Mouse (Mus musculus) layer of hippocampus, adult 2 months (tissue): Measurements from ENCODE around the gene Pde4d. TPM values are rescaled to one million over a fixed set of nuclear protein-coding genes. Genes with fewer than 3 reads are reported as not detected.
A peak's percentile ranks its signal among the peaks of the same experiment; 100 is the strongest.

Experiments
- DNase-seq, 2 experiments: peaks; one replicate each; pipeline ENCODE4 v3.0.0; 2022; ENCODE audit warnings: low spot score in 2 of 2
- H3K27ac ChIP-seq: fragments of 200-600 bp; 2 replicates; pipeline ENCODE4 v1.8.1; 2022
- H3K4me3 ChIP-seq: fragments of 200-600 bp; 2 replicates; pipeline ENCODE4 v1.8.1; 2022; ENCODE audit warnings: mild to moderate bottlenecking
- CTCF ChIP-seq: fragments of 200-600 bp; conservative IDR thresholded peaks from 2 replicates; pipeline ENCODE4 v1.8.1; 2022; ENCODE audit warnings: antibody characterized with exemption, mild to moderate bottlenecking, moderate library complexity
- total RNA-seq, 2 experiments: library from RNA; stranded (reverse); gene quantifications; 2 replicates each; pipeline ENCODE4 v1.2.3; 2021

Pde4d gene
- total RNA-seq, 2 experiments from 2014 or later = 72.2 to 73.8 TPM

DNA sequence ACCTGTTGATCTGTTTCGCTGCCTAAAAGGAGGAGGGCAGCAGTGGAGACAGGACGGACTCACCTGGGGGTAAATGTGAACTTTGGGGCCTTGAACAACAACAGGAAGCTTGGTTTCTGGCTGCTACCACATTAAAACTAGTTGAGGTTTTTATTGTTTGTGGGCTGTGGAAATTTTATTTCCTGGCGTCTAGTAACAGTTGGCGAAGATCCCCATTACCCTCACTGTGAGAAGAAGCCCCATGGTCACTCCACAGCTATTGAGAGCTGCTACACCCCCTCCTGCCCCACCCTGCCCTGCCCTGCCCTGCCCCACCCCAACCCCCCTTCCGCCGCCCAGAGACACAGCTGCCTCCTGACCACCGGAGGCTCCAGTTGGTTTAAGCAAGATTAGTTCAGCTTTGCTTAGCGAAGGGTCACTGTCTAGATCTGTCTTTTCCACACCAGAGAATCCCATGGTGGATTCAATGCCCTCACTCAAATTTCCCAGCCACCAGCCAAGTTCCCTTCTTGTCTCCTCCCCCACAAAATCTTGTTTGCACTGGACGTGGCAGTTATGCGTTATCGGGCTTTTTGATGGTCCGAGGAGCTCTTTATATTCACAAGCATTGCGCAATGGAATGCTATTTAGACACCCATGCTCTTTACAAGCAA is 780.7 kb downstream of the Pde4d start:
- no peak for DNase-seq
- TF ChIP-seq CTCF = no peak
- Histone ChIP-seq H3K4me3 (no peak overlapping the region), H3K27ac (no peak overlapping the region)

DNA sequence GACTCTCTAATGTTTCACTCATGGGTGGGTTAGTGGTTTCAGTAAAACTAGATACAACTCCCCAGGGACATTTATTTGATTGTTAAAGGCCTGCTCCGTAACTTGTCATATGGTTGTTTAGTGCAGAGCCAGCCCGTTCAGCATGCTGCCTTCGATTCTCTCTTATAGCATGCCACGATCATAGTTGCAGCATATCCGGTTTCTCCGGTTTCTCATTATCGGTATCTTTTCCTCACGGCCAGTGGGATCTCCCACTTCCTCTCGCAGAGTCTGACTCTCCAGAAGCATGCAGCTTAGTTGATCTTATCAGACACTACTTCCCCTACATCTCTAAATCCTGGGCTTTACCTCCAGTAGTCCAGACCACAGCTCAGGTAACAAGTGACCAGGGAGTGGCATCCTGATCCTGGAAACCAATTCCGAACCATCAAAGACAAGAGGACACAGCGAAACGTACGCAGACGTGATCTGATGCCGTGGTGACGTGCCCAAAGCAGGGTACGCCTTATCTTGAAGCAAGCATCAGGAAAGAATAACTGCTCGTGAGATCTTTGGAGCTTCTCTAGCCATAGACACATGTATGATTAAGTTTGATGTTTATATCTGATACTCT is 782.2 kb downstream of the Pde4d start:
- no peak for DNase-seq
- no peak overlapping the region for H3K4me3 ChIP-seq
- no peak for TF ChIP-seq CTCF
- no peak overlapping the region for H3K27ac ChIP-seq

DNA sequence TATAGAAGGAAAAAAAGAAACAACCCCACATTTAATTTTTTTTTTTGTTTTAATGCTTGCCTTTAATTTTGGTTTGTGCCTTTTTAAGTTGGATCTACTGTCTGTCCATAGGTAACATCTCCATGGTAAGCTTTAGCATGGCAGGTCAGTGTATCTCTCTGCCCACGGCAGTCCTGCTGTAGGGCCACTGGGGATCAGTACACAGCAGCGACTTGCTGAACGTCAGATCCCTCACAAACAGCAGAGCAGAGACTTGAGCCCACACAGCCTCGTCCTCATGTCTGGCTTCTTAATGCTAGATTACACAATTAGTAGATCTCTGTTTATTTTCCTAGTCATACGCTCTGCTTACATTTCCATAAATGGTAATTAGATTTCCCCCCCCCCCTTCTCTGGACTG is 782.8 kb downstream of the Pde4d start:
- TF ChIP-seq CTCF = no peak

DNA sequence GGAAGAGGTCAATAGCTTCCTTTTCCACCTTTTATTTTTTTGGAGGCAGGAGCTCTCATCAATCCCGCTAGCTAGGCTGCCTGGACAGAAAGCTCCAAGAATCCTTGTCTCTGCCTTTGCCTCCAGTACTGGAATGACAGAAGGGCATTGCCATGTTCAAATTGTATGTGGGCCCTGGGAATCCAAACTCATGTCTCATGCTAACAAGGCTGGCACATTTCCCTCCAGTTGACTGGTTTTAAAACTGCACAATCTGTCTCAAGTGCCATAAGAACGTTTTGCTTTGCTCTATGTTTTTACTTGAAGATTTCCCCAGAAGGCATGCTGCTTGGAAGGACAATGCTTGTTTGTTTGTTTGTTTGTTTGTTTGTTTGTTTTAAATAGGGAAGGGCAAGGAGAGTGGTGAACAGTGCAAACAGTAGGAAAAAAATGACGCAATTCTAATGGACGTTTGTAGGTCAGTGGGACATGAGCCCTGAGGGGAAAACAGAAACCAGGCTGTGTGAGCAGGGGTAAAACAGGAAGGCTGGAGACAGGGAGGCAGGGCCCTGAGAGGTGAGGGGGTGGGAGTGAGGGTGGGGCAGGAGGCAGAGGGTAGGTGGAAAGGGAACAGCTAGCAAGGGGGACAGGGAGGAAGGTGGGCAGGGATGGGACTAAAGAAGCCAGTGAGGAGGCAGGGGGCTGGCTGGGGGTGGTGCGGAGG is 784.3 kb downstream of the Pde4d start:
- no peak for DNase-seq
- TF ChIP-seq CTCF = no peak
- no peak overlapping the region for H3K27ac ChIP-seq

More for the DNA sequence above, 782.8 kb downstream of the Pde4d start:
- Histone ChIP-seq H3K27ac (no peak overlapping the region), H3K4me3 (no peak overlapping the region)
- no peak for DNase-seq

DNA sequence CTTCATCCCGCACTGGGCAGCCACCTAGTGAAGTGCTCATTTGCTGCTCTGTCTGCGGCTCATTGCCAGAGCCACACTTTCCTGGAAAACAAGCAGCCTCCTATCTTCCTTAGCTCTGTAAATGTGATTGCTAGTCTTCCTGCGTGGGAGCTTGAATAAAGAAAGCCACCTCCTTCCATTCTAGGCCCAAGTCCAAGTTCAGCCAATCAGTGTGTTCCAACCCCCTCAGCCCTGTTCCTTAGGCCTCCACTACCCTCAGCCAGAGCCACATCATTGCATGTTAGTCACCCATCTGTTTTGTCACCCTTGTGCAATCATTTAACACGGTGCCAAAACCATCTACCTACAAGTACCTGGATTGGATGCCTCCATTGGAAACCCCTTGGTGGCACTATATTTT is 786.3 kb downstream of the Pde4d start:
- no peak for TF ChIP-seq CTCF
- Histone ChIP-seq H3K27ac (no peak overlapping the region), H3K4me3 (no peak overlapping the region)
- DNase-seq = no peak

More for the DNA sequence above, 784.3 kb downstream of the Pde4d start:
- H3K4me3 ChIP-seq = no peak overlapping the region

DNA sequence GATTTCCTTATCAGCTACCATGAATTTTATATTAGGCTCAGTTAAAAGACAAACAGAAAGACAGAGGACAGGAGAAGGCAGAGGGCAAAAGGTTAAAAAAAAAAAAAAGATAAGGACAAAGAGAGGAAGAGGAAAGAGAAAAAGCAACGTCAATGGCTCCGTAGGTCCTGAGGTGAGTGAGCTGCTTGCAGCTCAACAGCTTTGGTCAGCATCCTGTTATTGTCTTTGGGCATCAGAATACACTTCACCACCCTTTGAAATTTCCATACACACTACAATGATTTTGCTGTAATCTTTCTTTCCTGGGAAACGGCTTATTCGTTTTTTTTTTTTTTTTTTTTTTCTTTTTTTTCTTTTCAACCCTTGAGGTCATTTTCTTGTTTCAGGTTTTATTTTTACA is 788.9 kb downstream of the Pde4d start:
- no peak for TF ChIP-seq CTCF

DNA sequence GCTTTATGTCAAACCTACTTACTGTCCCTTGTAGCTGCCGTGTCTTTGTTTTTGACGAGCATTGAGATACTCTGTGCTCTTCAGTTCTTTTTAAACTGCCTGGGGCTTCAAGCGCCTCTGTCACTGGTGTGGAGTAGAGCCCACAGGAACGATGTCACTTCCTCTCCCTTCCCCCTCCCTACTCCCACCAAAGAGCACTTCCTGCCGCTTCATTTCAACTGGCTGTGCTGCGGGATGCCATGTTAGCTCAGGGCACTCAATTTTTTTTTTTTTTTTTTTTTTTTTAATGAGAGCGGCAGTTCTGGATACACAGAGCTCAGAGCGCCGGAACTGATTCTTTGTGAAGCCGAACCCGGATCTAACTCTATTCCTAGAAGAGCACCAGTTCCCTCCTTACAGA is 789.5 kb downstream of the Pde4d start:
- Histone ChIP-seq H3K27ac (peak overlapping the region; percentile 20; the same call in 1 of the 2 replicates), H3K4me3 (peak overlapping the region; percentile 27; the same call in 1 of the 2 replicates)
- no peak for TF ChIP-seq CTCF
- peak; percentile 27 to 40 for DNase-seq

More for the DNA sequence above, 788.9 kb downstream of the Pde4d start:
- no peak for DNase-seq
- Histone ChIP-seq H3K27ac (no peak overlapping the region), H3K4me3 (no peak overlapping the region)

DNA sequence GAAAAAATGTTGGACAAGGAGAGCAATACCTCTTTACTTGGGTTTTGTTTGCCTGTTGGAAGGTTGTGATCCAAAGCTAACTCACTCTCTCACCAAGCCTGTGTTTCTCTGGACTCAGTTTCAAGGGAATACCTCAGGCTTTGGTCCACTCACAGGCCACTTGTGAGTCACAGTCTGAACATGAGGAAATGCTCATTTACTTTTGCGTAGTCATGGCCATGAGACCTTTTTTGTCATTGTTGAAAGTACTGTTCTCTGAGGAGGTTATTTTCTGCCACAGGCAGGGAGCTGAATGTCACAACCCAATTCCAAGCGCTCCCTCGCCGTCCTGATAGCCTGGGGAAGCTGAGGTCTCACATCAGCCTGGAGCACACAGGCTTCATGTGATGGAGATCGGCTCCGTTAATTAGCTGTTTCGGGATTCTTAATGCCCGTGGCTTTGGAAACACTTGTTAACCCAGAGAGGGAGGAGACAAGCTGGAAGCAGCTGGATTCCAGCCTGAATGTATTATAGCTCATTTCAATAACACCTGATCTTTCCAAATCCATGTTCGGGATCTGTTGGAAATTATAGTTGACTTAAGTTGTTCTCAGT is 792.8 kb downstream of the Pde4d start:
- H3K4me3 ChIP-seq = no peak overlapping the region
- H3K27ac ChIP-seq = no peak overlapping the region
- no peak for TF ChIP-seq CTCF
- no peak for DNase-seq

DNA sequence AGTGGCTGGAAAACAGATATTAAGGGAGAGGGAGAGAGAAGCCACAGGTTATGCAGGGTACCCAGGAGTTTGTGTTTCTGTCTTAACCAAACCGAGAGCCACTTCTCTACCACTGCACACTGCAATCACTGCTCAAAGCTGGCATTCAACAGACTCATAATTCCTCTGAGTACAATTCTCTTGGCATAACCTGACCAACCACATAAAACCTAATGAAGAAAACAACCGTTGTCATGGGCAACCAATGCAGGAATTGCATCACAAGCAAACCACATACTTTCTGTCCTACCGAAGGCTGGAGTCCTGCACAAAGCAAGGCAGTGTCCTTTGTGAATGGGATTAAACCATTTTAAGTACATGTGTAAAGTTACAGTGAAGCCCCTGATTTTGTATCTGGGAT is 793.4 kb downstream of the Pde4d start:
- DNase-seq = no peak
- no peak overlapping the region for H3K4me3 ChIP-seq
- TF ChIP-seq CTCF = no peak
- H3K27ac ChIP-seq = no peak overlapping the region

DNA sequence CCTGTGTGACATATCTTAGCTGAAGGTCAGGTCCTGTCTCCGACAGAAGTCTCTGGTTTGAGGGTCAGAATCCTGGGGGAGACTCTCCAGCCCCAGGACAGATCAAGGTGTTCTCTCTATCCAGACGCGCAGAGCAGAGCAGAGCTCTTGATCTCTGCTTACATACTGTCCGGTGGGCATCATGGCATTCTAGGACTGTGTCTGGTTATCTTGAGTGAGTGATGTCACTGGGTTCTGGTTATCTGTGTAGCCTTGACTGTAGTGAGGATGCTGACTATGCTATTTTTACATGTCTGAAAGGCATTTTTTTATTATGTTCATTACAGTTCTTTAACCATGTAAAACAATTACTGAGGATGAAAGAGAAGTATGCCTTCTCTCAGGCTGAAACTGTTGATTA is 797.3 kb downstream of the Pde4d start:
- no peak overlapping the region for H3K4me3 ChIP-seq
- no peak for TF ChIP-seq CTCF
- H3K27ac ChIP-seq = no peak overlapping the region
- DNase-seq = no peak

DNA sequence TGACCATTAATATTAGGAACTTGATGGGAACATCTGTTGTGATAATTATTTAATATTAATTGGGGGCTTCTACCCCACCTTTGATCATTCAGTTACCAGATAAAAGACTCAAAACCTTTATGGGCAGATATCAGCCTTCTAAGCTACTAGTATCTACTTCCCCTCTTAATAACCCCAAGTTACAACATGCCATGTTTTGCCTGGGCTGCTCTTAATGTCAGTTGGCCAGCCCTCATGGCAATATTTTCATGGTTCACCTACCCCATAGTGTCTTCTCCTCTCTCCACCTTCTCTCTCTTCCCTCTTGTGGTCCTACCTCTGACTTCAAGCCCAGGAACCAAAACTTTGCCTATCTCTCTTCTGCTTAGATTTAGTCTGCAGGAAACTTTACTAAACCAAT is 799.6 kb downstream of the Pde4d start:
- Histone ChIP-seq H3K4me3 (no peak overlapping the region), H3K27ac (no peak overlapping the region)
- TF ChIP-seq CTCF = no peak
- DNase-seq = no peak

DNA sequence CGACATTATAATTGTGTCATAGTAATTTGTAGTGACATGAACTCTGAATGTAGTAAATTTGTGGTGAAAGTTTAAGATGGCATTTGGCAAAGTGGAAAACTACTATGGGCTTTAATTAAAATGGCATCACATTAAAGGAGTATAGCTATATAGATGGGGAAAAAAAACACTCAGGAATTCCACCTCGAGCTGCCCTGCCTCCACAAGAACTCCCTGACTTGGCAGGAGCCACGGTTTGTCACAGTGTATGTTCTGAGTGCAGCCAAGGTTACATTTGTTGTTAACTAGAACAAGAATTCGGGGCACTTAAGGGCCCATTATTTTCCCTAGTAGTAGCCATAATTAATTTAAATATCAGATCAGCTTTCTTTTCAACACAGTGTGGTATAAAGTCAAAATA is 805.9 kb downstream of the Pde4d start:
- DNase-seq = no peak
- TF ChIP-seq CTCF = no peak
- H3K4me3 ChIP-seq = no peak overlapping the region
- H3K27ac ChIP-seq = no peak overlapping the region

DNA sequence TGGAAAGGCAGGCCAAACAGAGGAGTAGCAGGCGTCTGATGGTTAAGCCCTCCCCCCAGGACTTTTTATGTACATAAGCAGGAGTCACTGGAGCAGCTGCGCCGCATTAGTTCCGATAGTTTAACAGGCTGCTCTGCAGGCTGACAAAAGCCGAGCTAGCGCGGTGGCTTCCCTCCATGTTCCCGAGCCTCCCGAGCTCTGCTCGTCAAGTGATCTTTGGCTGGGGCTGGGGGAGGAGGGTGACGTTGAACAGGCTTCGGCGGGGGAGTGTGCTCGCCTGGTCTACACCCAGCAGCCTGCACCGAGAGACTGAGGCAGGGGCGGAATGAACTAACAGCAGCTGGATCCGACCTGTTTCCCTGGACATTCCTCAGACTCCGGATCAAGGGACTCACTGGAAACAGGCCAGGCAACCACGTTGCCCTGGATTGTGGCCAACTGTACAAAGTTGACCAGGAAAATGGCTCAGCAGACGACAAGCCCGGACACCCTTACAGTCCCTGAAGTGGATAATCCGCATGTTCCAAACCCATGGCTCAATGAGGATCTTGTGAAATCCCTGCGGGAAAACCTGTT is 810.6 kb downstream of the Pde4d start:
- peak; percentile 33 to 54 for DNase-seq
- TF ChIP-seq CTCF = no peak
- Histone ChIP-seq H3K4me3 (peak overlapping the region; percentile 75), H3K27ac (peak overlapping the region; percentile 77)
